27 mouse cellular contexts compared by ENCODE assay signal in the genomic region with DNA sequence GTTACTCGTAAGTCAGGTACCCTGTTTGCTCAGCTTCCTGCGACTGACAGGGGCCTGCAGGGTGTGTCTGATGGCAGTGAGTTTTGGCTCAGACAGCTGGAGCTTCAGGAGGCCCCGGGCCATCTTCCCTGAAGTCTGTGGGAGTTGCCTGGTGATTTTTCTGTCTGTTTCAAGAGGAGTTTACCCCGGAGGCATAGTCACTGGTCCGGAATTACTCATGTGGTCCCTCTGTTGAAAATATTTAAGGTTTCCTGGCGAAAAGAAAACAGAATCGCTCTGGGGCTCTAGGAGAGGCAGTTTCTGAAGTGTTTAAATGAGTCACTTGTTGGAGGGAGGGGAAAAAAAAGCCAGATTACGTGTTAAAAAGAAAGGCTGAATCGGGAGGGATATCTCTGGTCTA. TPM values are rescaled to one million over a fixed set of nuclear protein-coding genes. Genes with fewer than 3 reads are reported as not detected.
DNase-seq lines count a peak whose midpoint lies in the region; ATAC-seq and TF ChIP-seq lines count a peak whose summit lies in the region.
"Had no signal": no experiment of that assay in that cellular context is flagged by ENCODE, and none has a peak within 500 bp of the region (broad histone marks: within the 10 kb centered on the region; RNA-seq: fewer than 3 reads in every experiment).

No protein-coding gene starts in this region.

- H3K4me3 ChIP-seq in gastrocnemius, adult 2 months: no peak overlapping the region
- no peak overlapping the region for H3K4me3 ChIP-seq in left cerebral cortex, adult 2 months
- no peak overlapping the region for H3K4me3 ChIP-seq in stomach, embryonic 16.5 days (replicated peaks; ENCODE audit: low read length)
- H3K4me3 ChIP-seq: embryonic facial prominence, embryonic 13.5 days; heart, embryonic 12.5 days; limb, embryonic 12.5 days; liver, embryonic 12.5 days; lung, embryonic 15.5 days had no signal

- no peak for DNase-seq in gastrocnemius, adult 2 months
- no peak for DNase-seq in gastrocnemius, adult 18-20 months (ENCODE audit: low spot score)
- DNase-seq in left cerebral cortex, adult 2 months (ENCODE audit: extremely low spot score in 1 of 2, low spot score in 2 of 2): no peak
- DNase-seq in left cerebral cortex, postnatal 10 days (ENCODE audit: extremely low spot score in 1 of 2, low spot score in 2 of 2): no peak
- DNase-seq in brain, adult 2 months (ENCODE audit: low read depth, low spot score): peak; percentile 76
- no peak for DNase-seq in ovary, postnatal 36 days (ENCODE audit: low spot score)
- DNase-seq: adrenal gland, adult 8-10 months; cerebellum, adult 2 months; cerebellum, postnatal 25 days; embryo, embryonic 11 days; gastrocnemius, postnatal 36 days; heart, postnatal 10 days; kidney, adult 18-20 months; kidney, postnatal 4 days; lung, postnatal 4 days; right cerebral cortex, postnatal 14 days had no signal

- H3K4me1 ChIP-seq in stomach, embryonic 16.5 days (ENCODE audit: control insufficient read depth, insufficient read depth, low read length): peaks cover 31% of the 10 kb centered on the region

- H3K27ac ChIP-seq in gastrocnemius, adult 2 months: peak overlapping the region; percentile 73
- peak overlapping the region; percentile 54; the same call in 1 of the 2 replicates for H3K27ac ChIP-seq in left cerebral cortex, adult 2 months
- H3K27ac ChIP-seq in stomach, embryonic 16.5 days (ENCODE audit: low read length): peak overlapping the region; percentile 45; the same call in 1 of the 2 replicates
- H3K27ac ChIP-seq: embryonic facial prominence, embryonic 13.5 days; hindbrain, postnatal 0 days; limb, embryonic 12.5 days; liver, embryonic 12.5 days; lung, embryonic 15.5 days had no signal

- intact Hi-C loops in gastrocnemius, adult 2 months (cut with DNase I): no loop called here
- intact Hi-C loops in left cerebral cortex, adult 2 months (cut with DNase I): no loop called here
- intact Hi-C loops in left cerebral cortex, postnatal 10 days (cut with DNase I): loop anchor here (5.0 kb wide), 1 partner anchor 42 kb away; no protein-coding TSS in a partner anchor

- no peak for TF ChIP-seq CTCF in gastrocnemius, adult 2 months (IDR thresholded peaks at IDR 0.05)
- TF ChIP-seq CTCF in left cerebral cortex, adult 2 months (IDR thresholded peaks at IDR 0.05): no peak

- WGBS in stomach, embryonic 16.5 days: 43% methylated on average over 9 of the region's 9 CpGs

- no peaks in the 10 kb centered on the region for H3K9me3 ChIP-seq in stomach, embryonic 16.5 days (replicated peaks; ENCODE audit: control insufficient read depth, low read length)
- H3K9me3 ChIP-seq: embryonic facial prominence, embryonic 13.5 days; G1E; heart, embryonic 12.5 days; limb, embryonic 12.5 days; liver, embryonic 12.5 days; lung, embryonic 15.5 days had no signal

- H3K27me3 ChIP-seq in stomach, embryonic 16.5 days (ENCODE audit: control insufficient read depth, insufficient read depth, low read length): no peaks in the 10 kb centered on the region
- H3K27me3 ChIP-seq: embryonic facial prominence, embryonic 13.5 days; heart, embryonic 12.5 days; limb, embryonic 12.5 days; lung, embryonic 15.5 days had no signal

- H3K9ac ChIP-seq in stomach, embryonic 16.5 days (ENCODE audit: low read length): no peak overlapping the region
- H3K9ac ChIP-seq: embryonic facial prominence, embryonic 13.5 days; heart, embryonic 12.5 days; limb, embryonic 12.5 days; liver, embryonic 12.5 days; lung, embryonic 15.5 days had no signal

- no peak for ATAC-seq in stomach, embryonic 16.5 days (ENCODE audit: insufficient read depth, low FRiP score)
- no peak for ATAC-seq in megakaryocyte, adult 5-6 weeks (ENCODE audit: poor library complexity, severe bottlenecking)
- ATAC-seq: activated CD4-positive, CD25-positive, alpha-beta regulatory T cell, adult 4 months; forebrain, embryonic 14.5 days; hindbrain, postnatal 0 days; liver, embryonic 12.5 days had no signal

- no peak overlapping the region for H3K4me2 ChIP-seq in stomach, embryonic 16.5 days (ENCODE audit: low read depth, low read length)
- H3K4me2 ChIP-seq: embryonic facial prominence, embryonic 13.5 days; heart, embryonic 12.5 days; limb, embryonic 12.5 days; liver, embryonic 12.5 days; lung, embryonic 15.5 days had no signal

- no peaks in the 10 kb centered on the region for H3K36me3 ChIP-seq in stomach, embryonic 16.5 days (ENCODE audit: control insufficient read depth, insufficient read depth, low read length)
- H3K36me3 ChIP-seq: embryonic facial prominence, embryonic 13.5 days; G1E; heart, embryonic 12.5 days; limb, embryonic 12.5 days; lung, embryonic 15.5 days had no signal

RNA-seq across cellular contexts. Expression of a gene that starts 49.8 kb away (rescaled TPM):
- total RNA-seq in gastrocnemius, adult 2 months (2021): 10 to 100 TPM; 22.5 to 46.8 TPM
- total RNA-seq in gastrocnemius, adult 18-20 months (2021): 10 to 100 TPM; 25.2 to 45.8 TPM
- total RNA-seq in left cerebral cortex, adult 2 months (2021): 100 to 1,000 TPM; 185 to 189 TPM
- 100 to 1,000 TPM; 105 to 106 TPM for total RNA-seq in left cerebral cortex, postnatal 10 days (2021)
- 121 and 125 TPM in 2 replicates for polyA plus RNA-seq in stomach, embryonic 16.5 days (2015; fragmentation: Nextera tagmentation; extraction: Ambion mirVana)
- total RNA-seq in megakaryocyte, adult 5-6 weeks (2015): 4.2 and 4.7 TPM in 2 replicates
- 3.0 and 3.7 TPM in 2 replicates for total RNA-seq in megakaryocyte, adult 5-6 weeks (2017)

Comparison
In these comparisons a context has a peak if more than half of its experiments do, and no peak if none do; other contexts are left out.
1. RNA of a gene that starts 49.8 kb away (total RNA-seq): 185 to 189 TPM in left cerebral cortex, adult 2 months, 105 to 106 TPM in left cerebral cortex, postnatal 10 days, 22.5 to 46.8 TPM in gastrocnemius, adult 2 months and 25.2 to 45.8 TPM in gastrocnemius, adult 18-20 months; 3.0 to 4.7 TPM in megakaryocyte, adult 5-6 weeks; every median in the first group is over 4 times any median in the second.
2. Peak in every context shown above with its lines, with median percentiles within 50 percentile points of each other: H3K27ac ChIP-seq.